Mouse (Mus musculus): ENCODE data around the gene Hesx1.

Gene Hesx1

DNA sequence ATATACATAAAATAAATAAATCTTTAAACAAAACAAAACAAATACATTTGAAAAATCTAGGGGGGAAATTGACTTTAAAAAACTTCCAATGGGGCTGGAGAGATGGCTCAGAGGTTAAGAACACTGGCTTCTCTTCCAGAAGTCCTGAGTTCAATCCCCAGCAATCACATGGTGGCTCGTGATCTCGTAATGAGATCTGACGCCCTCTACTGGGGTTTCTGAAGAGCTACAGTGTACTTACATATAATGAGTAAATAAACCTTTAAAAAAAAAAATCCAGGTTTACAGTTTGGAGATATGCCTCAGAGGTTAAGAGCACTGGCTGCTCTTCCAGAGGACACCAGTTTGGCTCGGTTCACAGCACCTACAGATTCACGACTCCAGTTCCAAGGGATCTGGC lies 17.3 kb downstream of the Hesx1 start:
- intact Hi-C loops (cut with DNase I), result no loop called here

DNA sequence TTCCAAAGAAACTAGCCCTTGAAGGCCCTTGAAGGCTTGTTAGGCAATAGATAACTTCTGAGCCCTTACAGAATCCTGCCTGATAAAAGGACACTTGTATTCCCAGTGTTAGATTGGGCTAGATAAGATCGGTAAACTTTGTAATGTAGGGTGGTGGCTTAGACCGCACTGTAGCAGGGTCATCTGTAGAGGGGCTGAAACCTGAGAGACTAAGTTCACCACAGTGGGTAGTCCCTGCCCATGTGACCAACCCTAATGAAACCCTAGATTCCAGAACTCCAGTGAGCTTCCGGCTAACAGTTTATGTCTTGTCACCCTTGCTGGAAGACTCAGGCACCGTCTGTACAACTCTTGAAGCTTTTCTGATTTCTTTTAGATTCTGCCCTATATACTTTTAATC lies 19.4 kb downstream of the Hesx1 start:
- intact Hi-C loops (cut with DNase I), result no loop called here

- intact Hi-C loops (cut with DNase I), result no loop called here
These were observed 23.7 kb downstream of the Hesx1 start for GRCm38 (mm10) chr14:27017936-27018335.

GRCm38 (mm10) chr14:27019850-27020249 lies 25.6 kb downstream of the Hesx1 start:
- intact Hi-C loops (cut with DNase I), result loop anchor here (10.0 kb wide), 3 partner anchors 55 to 325 kb away; partner anchors contain the start of gene Dnah12

DNA sequence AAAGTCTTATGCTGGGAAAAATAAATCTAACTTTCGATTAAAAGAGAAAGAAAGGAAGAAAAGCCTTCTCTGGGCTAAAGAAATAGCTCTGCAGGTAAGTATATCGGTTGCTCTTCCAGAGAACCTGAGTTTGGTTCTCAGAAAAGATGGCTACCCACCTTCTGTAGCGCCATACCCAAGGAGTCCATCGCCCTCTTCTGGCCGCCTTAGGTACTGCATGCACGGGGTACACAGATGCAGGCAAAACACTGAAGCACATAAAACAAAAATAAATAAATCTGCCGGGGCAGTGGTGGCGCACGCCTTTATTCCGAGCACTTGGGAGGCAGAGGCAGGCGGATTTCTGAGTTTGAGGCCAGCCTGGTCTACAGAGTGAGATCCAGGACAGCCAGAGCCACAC lies 28.7 kb downstream of the Hesx1 start:
- intact Hi-C loops (cut with DNase I), result loop anchor here (10.0 kb wide), 3 partner anchors 58 to 328 kb away; partner anchors contain the start of gene Dnah12

GRCm38 (mm10) chr14:27024664-27025063 lies 30.4 kb downstream of the Hesx1 start:
- intact Hi-C loops (cut with DNase I), result loop anchor here (5.0 to 10.0 kb wide), 4 partner anchors 32 to 330 kb away; partner anchors contain the start of genes Dnah12 and Hesx1

GRCm38 (mm10) chr14:27029771-27030173 lies 35.6 kb downstream of the Hesx1 start:
- intact Hi-C loops (cut with DNase I), result loop anchor here (5.0 to 10.0 kb wide), 4 partner anchors 37 to 335 kb away; partner anchors contain the start of genes Dnah12 and Hesx1

DNA sequence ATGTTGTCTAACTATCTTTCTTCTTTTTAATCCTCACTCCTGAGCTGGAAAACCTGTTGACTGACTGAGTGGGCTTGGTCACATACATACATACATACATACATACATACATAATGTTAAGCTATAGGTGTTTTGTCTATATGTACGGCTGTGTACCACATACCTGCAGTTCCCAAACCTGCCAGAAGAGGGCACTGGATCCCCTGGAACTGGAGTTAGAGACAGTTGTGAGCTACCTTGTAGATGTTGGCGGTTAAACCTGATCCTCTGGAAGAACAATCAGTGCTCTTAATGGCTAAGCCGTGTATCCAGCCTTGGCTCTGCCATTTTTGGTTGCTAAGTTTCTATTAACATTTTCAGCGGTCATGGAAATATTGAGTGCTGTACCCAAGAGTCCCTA lies 36.9 kb downstream of the Hesx1 start:
- intact Hi-C loops (cut with DNase I), result loop anchor here (1.0 kb wide), 1 partner anchor 66 kb away; no protein-coding TSS in a partner anchor

DNA sequence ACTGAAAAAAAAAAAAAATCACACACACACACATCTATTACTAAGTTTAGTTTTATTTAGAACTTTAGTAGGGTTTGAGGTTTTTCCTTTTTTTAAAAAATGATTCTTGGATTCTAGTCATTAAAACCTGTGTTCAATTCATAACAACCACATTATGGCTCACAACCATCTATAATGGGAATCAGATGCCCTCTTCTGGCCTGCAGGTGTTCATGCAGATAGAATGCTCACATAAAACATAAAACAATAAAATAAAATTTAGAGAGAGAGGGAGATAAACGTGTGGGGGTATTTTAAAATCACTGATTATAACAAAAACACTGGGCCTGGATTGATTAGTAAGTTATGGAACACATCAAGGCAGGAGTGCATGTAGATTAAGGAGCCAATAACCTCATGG lies 43.3 kb downstream of the Hesx1 start:
- intact Hi-C loops (cut with DNase I), result no loop called here

DNA sequence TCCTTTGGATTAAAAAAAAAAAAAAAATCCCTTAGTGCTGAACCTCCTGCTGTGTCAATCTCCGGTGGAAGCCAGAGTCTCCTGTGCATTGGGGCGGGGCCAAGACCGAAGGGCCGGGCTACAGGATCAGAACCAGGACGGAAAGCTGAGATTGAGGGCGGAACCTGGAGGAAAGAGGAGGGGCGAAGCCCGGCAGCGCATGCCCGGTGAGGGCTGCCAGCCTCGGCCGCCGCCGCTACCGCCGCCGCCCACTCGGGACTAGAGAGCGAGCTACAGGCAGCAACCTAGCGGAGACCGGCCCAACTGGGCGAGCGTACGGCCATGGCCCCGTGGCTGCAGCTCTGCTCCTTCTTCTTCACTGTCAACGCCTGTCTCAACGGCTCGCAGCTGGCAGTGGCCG lies 44.6 kb downstream of the Hesx1 start, which contains the start of gene Il17rd:
Gene Il17rd, plus strand, starts transcription at position 159 of the 400 bp plus-strand sequence.
- intact Hi-C loops (cut with DNase I), result no loop called here

DNA sequence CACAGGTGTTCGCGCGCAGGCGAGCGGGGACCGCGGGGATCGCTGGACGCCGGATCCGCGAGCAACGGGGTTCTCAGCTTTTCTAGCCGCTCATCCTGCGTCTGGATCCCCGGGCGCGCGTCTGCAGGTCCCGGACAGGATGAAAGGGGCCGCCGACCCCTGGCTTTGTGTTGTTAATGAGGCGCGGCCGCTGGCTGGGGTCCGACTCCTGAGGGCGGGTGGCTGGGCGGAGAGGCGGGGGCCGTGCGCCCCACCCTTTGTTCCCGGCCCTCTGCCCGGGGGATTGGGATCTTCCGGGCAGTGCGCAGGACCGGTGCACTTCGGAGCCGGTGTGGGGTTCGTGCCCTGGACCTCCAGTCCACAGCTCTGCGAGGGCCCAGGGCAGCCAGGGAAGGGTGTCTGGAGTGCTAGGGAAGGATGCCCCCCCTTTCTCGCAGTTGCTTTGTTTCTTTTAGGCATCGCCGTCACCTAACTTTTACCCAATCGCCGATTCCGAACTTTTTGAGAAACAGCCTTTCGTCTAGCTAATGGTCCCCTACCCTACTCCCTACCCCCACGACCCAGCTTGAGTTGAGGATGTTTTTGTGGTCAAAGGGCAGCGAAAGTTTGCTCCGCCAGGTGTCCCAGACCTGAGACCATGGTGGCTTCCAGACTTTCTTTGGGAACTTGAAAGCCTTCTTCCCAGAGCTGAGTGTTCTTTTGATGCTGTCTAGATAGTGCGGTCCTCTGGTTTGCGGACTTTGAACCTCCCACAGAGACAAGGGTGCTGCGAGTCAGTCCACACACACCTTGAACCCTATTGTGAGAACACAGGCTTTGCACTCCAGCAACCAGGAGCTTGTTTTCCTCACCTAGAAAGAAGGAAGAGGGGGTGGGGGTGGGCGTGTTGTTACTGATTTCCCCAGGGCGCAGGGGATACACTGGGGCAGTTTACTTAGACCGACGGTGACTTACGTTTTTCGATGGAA lies 45.3 kb downstream of the Hesx1 start:
- intact Hi-C loops (cut with DNase I), result no loop called here

DNA sequence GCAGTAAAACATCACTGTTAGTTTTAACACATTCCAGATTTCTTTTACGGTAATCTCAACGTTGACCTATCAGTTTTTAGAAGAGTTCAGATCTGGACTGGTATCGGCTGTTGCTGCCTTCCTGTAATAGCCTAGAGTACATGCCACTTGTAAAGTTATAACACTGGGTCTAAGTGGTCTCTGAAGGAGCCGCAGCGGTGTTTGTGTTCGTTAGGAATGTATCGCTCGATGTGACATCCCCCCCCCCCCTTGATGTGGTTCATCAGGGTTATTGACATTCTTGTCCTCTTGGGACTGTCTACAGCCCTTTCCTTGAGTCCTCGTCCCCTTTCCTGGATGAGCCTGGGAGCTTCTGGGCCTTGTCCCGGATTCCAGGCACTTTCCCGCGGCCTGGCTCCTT lies 46.2 kb downstream of the Hesx1 start:
- intact Hi-C loops (cut with DNase I), result no loop called here

GRCm38 (mm10) chr14:27042280-27042983 lies 48.2 kb downstream of the Hesx1 start:
- intact Hi-C loops (cut with DNase I), result no loop called here

- intact Hi-C loops (cut with DNase I), result no loop called here
These were observed 49.2 kb downstream of the Hesx1 start for GRCm38 (mm10) chr14:27043416-27043815.

GRCm38 (mm10) chr14:27044221-27044966 lies 50.2 kb downstream of the Hesx1 start:
- intact Hi-C loops (cut with DNase I), result no loop called here

- intact Hi-C loops (cut with DNase I), result no loop called here
These were observed 50.7 kb downstream of the Hesx1 start for GRCm38 (mm10) chr14:27044967-27045361.

DNA sequence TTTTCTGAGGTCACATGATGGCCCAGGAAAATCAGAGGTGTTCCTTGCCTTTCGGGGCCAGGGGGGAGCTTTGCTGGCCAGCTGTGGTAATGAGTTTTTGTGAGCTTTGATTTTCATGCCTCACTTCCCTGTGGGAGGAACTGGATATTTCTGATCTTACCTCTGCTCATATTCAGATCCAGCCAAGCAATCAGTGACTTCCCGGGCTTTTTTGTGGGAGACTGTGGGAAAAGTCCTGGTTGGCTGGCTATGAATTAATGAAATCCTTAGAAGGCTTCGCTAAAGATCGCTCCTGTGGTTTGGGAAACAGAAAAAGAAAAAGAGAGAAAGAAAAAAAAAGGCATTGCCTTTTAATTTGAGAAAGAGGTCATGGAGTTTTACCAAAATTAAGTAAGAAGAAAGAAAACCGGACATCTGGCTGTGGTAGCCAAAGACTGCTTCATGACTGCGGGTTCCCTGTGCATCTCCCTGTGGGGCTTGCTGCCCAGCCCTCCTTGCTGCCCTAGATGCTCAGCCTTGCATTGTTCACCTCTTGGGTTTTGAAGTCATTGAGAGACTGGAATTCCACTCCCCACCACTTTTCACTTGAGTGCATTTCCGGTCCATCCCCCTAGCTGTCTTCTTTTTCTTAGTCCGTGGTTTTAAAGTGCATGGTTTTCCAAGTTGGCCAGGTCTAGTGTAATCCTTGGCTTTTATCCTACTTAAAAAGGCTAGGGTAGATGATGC lies 54.2 kb downstream of the Hesx1 start:
- intact Hi-C loops (cut with DNase I), result no loop called here

DNA sequence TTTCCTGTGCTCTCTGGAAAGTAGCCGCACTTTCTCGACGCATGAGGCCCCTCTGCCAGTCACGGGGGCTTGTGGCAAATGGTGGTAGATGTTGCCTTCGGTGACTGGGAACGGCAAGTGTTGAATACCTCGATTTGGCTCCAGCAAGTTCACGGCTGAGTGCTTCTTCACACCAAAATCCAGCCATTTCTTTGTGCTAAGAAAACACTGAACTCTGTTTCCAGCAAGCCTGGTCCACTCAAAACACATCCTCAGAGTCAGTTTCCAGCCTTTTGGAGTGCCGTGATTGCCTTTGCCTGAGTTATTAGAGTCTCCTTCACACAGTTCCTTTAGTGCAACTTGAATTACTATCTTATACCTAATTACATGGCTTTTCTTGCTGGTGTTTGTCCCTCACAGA lies 55.8 kb downstream of the Hesx1 start:
- intact Hi-C loops (cut with DNase I), result no loop called here

DNA sequence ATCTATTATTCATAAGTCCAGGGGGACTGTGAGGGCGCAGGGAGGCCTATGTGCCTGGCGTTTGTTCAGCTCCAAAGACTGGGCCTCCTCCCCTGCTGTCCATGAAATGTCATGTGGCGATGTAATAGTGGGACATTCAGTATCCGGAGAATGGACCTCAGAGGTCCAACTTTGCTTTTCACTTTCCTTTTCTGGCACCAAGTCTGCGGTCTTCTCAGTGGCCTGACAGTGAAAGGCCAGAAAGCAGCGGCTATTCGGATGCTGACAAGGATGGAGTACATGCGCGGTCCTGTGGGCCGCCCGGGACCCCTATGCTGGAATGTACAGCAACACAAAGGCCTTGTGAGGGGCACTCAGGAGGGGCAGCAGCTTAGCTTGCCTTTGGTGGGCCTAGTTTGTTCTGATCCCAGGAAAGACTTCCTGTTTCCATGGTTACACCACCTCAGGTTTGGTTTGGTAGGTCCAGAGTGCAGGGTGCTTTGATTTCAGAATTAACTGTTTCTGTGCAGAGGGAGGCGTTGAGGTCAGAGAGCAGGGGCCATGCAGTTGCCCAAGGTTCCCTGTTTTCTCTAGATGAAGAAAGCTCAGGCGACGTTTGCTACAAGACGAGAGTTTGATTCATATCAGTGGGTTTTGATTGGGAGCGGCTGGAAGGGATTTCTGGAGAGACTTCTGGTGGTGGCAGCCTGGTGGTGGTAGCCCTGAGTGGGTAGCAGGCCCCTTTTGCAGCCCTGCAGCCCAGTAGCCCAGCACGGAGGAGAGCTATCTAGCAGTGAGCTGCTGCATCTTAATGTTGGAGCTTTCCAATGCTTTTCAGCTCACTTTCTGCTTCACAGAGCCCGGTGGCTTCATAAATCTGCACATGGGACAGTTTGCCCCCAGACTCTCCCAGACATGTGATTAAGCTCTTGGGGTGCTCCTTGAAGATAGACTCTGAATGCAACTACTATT lies 56.6 kb downstream of the Hesx1 start:
- intact Hi-C loops (cut with DNase I), result no loop called here

Measured in adrenal gland (tissue).